Mouse (Mus musculus): Measurements from ENCODE around the gene Bag1.

DNA sequence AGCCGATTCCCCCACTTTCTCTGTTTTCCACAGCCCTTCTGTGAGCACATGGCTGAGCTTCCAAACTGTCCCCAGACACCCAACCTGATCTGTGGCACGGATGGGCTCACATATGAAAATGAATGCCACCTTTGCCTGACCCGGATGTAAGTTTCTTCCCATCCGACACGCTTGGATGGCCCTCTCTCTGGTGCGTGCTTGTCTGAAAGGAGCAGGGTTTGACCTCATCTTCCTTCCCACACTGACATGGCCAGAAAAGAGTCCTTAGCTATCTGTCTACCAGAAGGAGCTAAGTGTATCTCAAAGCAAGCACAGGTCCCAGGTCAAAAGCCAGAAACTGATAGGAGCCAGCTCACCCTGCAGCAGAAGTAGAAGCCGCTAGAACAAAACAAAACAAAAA is 19.0 kb downstream of the Bag1 start:
- TF ChIP-seq CTCF (IDR thresholded peaks at IDR 0.05; ENCODE audit: low read depth) (no peak), EP300 (IDR thresholded peaks at IDR 0.05; ENCODE audit: low read depth) (no peak)

All from liver, postnatal 0 days (tissue).